Mouse (Mus musculus) cerebral cortex, adult 2 months (tissue): ENCODE data around the gene Pramef12.

Experiments
- WGBS: fragments of 180-500 bp; shearing (Covaris S2); methylation state at CpG from one replicate; pipeline ENCODE4 v1.1.7; 2018; 5-methylcytosine and 5-hydroxymethylcytosine counted together

Gene Pramef12

DNA sequence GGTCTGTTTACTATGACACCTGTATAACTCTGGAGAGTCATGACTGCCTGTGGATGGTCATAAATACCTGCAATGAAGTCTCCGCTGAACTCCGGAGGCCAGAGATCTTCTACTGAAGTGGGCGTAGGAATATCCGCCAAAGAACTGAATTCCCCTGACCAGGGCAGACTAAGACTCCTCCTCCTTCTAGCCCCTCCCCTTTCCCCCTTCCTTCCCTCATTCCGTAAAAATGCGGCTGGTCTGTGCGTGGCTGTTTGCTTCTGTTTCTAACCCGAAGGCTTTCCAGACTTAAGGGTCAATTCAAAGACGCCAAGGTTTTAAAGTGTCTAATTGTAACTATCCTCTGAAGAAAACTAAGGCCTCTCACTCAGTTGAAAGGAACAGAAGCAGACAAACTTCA, at the start of gene Pramef12:
Gene Pramef12, minus strand, starts transcription at position 175 of the 400 bp plus-strand sequence.
- 78% methylated on average over 9 of the region's 9 CpGs for WGBS

DNA sequence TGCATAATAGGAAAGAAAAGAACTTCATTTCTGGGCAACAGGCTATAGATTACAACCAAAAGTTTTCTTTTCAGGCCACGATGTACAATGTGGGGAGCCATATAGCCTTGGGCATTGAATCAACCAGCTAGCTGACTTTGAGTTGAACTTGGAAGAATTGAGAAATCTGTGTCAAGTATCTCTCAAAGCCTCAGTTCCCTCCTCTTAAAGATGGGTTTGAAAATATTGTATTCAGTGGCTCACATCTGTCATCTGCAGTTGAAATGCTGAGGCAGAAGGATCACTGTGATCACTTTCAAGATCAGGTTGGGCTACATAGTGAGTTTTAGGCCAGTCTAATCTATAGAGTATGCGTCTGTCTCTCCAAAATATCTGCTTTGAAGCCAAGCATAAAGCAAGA, 45.0 kb upstream of the Pramef12 start, which contains the start of gene Gm9944:
Gene Gm9944, minus strand, starts transcription at position 101 of the 400 bp plus-strand sequence.
- WGBS = 59% methylated on average over 2 of the region's 2 CpGs

- WGBS = 90% methylated on average over 2 of the region's 2 CpGs
Observed at GRCm38 (mm10) chr4:144448546-144448945, 40.3 kb upstream of the Pramef12 start.

DNA sequence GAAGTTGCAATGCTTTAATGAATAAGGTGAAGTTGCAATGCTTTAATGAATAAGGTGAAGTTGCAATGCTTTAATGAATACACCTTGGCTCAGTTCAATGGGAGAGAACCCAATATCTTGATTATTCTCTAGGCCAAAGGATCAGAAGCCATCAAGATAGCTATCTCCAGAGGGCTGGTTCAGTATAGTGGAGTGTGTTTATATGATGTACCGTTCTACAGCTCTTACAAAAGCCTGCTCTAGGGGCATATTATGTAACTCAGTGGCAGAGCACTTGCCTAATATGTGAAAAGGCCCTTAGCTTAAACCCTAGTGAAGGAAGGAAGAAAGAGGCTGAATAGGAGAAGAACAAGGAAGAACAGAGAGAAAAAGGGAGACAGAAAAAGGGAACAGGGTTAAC, 33.3 kb upstream of the Pramef12 start:
- 74% methylated on average over 1 of the region's 1 CpGs for WGBS

DNA sequence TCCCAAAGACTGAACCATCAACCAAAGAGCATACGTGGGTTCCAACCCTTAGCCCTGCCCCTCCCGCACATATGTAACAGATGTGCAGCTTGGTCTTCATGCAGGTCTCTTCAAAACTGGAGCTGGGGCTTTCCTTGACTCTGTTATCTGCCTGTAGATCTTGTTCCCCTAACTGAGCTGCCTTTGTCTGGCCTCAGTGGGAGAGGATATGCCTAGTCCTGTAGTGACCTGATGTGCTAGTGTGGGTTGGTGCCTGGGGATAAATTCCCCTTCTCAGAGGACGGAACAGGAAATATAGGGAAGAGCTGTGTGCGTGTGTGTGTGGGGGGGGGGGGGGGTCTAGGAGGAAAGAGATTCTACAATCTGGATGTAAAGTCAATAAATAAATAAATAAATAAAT, 32.8 kb upstream of the Pramef12 start:
- WGBS = 86% methylated on average over 4 of the region's 4 CpGs

GRCm38 (mm10) chr4:144438672-144439071, 30.4 kb upstream of the Pramef12 start, which contains the start of gene 1700012P22Rik:
Gene 1700012P22Rik, minus strand, starts transcription at chr4:144438772.

GRCm38 (mm10) chr4:144433216-144433615, 25.0 kb upstream of the Pramef12 start:
- WGBS = 87% methylated on average over 5 of the region's 5 CpGs

GRCm38 (mm10) chr4:144430723-144431122, 22.5 kb upstream of the Pramef12 start:
- 79% methylated on average over 2 of the region's 2 CpGs for WGBS

DNA sequence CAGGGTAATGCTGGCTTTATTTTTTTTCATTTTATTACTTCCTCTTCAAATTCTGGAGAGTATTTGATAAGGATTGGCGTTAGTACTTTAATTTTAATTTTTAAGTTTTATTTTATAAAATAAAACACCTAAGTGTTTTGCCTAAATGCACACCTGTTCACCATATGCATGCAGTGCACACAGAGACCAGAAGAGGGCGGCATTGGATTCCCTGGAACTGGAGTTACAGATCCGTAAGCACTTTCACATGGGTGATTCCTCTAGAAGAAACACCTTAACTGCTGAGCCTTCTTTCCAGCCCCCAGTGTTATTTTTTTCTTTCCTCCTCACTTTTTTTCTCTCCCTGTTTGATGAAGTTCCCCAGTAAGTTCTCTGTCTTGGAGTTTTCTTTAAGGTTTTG, 20.6 kb upstream of the Pramef12 start:
- WGBS = 18% methylated on average over 3 of the region's 3 CpGs

DNA sequence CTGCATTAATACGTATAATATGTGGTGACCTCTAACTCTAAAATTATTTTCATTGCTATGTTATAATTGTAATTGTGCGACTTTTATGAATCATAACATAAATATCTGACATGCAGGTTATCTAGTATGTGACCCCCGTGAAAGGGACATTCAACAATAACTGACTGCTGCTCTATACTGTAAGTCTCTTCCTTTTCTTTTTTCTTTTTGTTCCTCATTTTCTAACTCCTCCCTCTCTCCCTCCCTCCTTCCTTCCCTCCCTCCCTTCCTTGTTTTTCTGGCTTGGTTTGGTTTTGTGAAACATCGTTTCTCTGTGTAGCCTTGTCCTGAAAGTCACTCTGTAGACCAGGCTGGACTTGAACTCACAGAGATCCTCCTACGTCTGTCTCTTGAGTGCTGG, 16.3 kb upstream of the Pramef12 start:
- WGBS = 70% methylated on average over 5 of the region's 5 CpGs

- WGBS = 76% methylated on average over 3 of the region's 3 CpGs
Observed at GRCm38 (mm10) chr4:144406261-144406660, 2.0 kb downstream of the Pramef12 start.

GRCm38 (mm10) chr4:144404456-144405086, 3.7 kb downstream of the Pramef12 start:
- 8% methylated on average over 17 of the region's 17 CpGs for whole genome bisulfite sequencing

DNA sequence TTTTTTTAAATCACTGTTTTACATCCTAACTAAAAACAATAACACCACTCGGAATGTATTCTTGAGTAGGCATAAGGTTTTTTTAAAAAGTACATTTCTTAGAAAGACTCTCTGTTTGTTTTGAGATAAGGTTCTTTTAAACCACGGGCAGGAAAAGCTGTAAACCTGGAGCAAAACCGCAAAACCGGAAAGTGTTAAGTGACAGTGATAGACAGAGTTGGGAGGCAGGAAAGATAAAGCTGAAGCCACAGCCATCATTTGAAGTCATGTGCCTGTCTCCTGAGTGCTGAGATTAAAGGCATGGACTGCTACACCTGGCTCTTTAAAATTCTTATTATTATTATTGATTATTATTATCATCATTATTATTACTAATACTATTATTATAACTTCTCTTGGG, 5.6 kb downstream of the Pramef12 start:
- 75% methylated on average over 4 of the region's 4 CpGs for WGBS

DNA sequence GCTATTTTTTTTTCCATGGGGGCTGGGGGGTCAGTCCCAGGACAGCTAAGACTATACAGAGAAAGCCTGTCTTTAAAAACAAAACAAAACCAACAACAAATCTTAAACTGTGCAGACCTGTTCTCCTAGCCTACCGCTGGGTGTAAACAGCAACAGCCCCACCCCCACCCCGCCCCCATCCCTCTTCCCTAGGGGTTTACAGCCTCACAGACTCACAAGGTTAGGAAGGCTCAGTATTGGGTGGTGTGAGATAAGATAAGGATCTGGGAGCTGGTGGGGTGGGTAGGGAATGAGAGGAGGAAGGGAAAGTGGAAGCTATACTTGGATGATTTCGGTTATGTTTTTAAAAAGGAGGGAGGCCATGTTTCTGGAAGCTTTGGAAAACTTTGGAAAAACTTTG, 11.9 kb downstream of the Pramef12 start:
- 45% methylated on average over 3 of the region's 3 CpGs for WGBS

GRCm38 (mm10) chr4:144377911-144378310, 30.4 kb downstream of the Pramef12 start, which contains the start of gene Pramef20:
Gene Pramef20, minus strand, starts transcription at chr4:144377933.
- 40% methylated on average over 2 of the region's 2 CpGs for WGBS

DNA sequence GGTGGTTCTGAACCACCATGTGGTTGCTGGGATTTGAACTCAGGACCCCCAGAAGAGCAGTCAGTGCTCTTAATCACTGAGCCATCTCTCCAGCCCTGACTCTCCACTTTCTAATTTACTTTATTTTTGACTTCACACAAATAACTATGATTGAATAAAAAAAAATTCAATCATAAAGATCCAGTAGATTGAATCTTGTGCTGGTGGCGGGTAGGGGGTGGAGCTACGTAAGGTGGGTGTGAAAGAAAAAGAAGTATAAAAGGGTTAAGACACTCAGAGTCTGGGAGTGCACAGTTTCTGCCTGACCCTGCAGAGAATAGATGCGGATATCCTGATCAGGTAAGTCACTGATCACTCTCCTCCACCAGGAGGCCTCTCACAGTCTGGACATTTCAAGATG, 50.6 kb downstream of the Pramef12 start, which contains the start of gene Gm13119:
Gene Gm13119, plus strand, starts transcription at position 301 of the 400 bp plus-strand sequence.
- 87% methylated on average over 3 of the region's 3 CpGs for WGBS
